Mouse (Mus musculus): ENCODE results near the gene Ano5.

The Ano5 gene

DNA sequence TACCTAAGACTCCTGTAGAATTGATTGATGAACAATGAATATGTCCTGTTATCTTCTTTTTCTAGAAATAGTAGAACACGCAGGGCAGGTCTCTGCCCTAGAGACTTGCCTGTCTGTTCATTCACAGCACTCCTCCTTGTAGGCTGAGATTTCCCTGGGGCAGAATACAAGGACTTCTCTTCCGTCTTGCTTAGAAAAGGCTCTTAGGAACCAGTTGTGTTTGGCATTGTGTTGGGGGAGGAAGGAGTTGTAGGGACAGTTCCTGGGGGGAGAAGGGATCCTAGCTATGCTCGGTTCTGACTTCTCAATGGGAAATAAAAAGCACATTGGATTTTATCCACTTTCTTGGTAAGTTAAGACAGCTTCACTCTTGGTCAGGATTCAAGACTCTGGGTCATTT, 118.4 kb downstream of the Ano5 start:
- no peak for DNase-seq (ENCODE audit: low spot score in 2 of 2)

DNA sequence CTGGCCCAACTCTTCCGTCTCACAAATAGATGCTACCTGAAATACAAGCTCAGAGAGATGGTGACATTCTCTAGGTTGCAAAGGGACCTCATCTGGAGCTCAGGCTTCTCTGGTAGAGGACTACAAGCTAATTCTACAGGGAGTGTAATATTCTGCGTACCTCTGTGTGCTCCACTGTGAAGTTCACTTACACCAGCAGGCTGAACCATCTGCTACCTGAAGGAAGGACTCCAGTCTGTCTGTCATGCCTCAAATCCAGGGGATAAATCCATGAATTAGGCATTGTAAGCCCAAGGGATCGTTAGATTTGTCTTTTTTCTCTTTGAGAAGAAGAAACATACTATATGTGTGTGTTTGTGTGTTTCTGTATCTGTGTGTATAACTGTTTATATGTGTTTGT, 120.3 kb downstream of the Ano5 start:
- DNase-seq (ENCODE audit: low spot score in 2 of 2): no peak

DNA sequence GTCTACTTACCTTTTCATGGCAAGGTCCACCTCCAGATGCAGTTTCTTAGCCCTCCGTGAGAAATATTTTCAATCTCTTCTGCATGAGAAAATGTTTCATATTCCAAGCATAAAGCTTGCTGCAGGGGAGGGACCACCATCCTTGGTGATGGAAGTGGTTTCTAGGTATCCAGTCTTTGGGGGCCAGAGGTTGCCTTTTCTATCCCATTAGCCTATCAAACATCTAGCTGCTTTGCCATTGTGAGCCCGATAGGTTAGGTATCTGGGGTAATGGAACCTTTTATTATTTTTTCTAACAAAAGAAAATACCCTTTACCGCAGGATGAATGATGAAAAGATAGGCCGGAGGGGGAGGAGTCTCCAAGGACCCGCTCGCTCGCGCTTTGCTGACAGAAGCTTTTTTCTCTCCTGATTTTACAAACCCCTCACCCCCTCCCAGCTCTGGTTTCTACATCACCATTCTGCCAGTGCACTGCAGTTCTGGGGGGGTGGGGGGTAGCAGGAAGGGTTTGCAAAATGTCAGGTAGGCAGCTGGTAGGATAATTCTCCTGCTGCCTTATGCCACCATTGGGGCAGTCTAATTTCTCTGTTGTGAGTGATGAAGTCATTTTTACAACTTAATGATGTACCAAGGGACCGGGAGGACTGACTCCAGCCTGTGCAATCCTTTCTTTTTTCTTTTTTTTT, 121.9 kb downstream of the Ano5 start:
- DNase-seq (ENCODE audit: low spot score in 2 of 2): no peak

DNA sequence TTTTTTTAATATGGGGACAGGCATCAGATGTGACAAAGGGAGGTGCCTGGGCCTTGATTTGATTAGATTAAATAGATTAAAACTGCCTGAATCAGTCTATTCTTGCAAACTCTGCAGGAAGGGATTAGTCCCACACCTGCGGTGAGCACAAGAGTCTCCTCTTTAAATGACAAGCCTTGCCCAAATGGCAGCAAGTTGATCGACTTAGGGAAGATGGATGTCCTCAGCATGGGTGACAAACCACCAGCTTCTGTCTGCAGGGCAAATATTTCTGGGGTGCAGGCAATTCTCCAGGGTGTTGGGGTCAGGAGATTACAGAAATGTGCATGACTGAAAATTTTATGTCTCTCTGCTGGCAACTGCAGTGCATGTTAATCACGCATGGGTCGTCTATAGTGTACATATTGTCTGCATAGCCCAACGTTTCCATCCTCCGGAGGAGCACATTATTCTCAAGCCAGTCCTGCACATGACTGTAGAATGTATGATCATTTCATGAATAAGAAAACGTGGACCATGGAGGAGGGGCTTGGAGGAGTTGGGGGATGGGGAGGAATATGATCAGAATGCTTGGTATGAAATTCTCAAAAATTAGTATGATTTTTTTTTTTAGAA, 122.5 kb downstream of the Ano5 start:
- DNase-seq (ENCODE audit: low spot score in 2 of 2): no peak

All from right cerebral cortex, adult 2 months (tissue).